Mouse (Mus musculus) T-helper 17 cell (primary cell): ENCODE results near the gene Adam6b.

Experiments
- in situ Hi-C, 2 experiments: fragments of 300-600 bp; cut with MboI, MseI; formaldehyde crosslinking; loops; 1 replicate in 1 of 2; 2 replicates in 1 of 2; pipeline ENCODE4 v1.15.1; 2025; ENCODE audit warnings: high pct_unique_total_duplicates in 2 of 2

Adam6b gene

DNA sequence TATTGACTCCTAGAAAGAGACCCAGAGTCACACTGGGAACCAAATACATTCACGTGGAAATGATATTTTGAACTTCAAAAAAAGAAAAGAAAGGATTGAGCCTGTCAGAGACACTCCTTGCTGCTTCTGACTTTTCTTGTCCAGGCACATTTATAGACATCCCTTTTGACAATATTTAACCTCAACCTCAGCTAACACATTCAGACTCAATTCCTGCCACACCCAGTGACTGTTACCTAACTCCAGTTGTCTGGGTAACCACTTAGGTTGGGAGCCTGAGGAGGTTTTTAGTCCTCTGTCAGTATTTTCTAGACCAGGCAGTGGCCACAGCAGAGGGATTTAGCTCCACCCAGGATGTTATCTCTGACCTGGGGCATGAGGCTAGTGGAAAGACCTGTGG, at the start of gene Adam6b:
TSS of gene Adam6b (plus strand) at position 301 of the 400 bp plus-strand sequence.
- in situ Hi-C loops = loop anchor here in 1 of 2 experiments (5.0 kb wide), 2 partner anchors 53 to 98 kb away; partner anchors contain the start of gene Adam6a

- in situ Hi-C loops = no loop called here
Measured at GRCm38 (mm10) chr12:113446061-113446460, 43.2 kb upstream of the Adam6b start.

DNA sequence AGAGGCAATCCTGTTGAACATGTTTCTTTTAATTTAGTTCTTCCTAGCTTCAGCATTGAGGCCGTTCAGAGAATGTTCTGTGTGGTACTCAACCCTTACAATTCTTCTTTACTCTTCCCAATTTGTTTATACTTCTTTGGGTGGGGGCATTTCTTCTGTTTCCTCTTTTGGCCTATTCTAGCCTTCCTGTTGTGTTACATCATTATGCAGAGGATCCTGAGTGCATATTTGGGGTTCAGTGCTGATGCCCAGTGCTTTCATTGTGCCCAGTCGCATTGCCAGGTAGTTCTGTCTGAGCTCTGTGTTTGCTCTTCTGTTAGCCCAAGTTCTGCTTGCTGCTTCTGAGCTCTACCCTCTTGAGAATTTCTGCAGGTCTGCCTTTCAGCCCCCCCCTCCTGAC, 13.1 kb upstream of the Adam6b start:
- in situ Hi-C loops = no loop called here

DNA sequence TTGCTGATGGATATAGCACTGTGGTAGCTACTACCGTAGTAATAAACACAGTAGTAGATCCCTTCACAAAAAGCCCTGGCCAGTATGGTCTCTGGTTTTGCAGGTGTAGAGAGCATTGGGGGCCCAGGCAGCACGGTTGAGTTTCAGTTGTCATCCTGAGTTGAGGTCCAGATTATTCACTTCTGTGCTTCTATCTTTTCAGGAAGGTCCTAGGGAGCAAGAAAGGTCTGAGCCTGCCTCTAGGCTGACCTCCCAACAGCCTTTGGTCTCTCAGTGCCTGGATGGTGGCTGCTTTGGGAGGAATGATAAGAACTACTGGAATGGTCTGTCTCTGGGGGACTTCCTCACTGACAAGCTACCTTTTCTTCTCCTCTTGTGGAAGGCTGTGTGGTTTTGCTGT, 7.2 kb upstream of the Adam6b start:
- in situ Hi-C loops = loop anchor here (5.0 kb wide), 2 partner anchors 60 to 260 kb away; no protein-coding TSS in a partner anchor

- in situ Hi-C loops = loop anchor here (5.0 kb wide), 2 partner anchors 61 to 261 kb away; no protein-coding TSS in a partner anchor
Measured at GRCm38 (mm10) chr12:113482661-113483389, 6.5 kb upstream of the Adam6b start.

DNA sequence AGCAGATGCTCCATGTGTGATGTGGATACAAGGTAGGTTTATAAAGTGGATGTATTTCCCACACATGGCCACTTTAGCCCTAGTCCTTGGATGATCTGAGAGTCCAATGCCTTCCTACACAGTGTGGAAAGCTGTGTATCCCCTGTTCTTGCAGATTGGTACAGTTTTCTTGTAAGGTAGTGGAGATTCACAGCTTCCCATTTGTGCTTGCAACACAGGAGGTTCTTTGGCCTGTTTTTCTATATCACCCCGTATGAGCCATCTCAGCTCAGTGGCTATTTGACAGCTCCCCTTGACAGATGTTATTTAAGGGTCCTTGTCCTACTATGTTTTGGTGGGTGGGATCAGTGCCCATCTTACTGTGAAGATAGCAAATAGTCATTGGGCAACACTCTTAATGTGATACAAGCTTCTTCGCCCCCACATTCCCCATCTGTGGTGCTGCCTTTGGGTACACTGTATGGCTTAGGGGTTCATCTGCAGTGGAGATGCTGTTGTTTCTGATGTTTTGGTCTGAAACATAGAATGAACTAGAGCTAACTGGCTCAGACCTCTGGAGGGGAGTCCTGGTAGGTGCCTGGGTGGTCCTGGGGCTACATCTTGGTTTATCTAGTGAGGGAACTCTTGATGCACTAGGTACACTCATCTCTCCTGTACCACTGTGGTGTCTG, 5.7 kb upstream of the Adam6b start:
- in situ Hi-C loops = loop anchor here (5.0 kb wide), 2 partner anchors 61 to 261 kb away; no protein-coding TSS in a partner anchor

GRCm38 (mm10) chr12:113484971-113485485, 4.3 kb upstream of the Adam6b start:
- in situ Hi-C loops = loop anchor here (5.0 kb wide), 4 partner anchors 57 to 263 kb away; partner anchors contain the start of gene Adam6a (in 1 of the 2)

DNA sequence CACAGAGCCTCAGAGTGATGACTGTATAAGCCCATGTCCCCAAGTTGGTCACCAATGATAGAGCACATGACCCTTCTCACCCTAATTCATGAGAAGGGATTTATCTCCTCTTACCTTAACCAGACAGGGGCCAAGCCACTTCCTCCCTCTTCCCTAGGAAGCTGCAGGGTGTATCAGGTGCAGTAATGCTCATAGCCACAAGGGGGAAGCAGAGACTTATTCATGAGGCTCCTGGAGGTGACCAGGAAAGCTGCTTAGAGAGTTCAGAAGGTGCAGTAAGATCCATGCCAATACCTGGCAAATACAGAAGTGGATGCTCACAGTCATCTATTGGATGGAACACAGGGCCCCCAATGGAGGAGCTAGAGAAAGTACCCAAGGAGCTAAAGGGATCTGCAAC, 1.6 kb upstream of the Adam6b start:
- in situ Hi-C loops = loop anchor here in 1 of 2 experiments (5.0 kb wide), 2 partner anchors 55 to 100 kb away; partner anchors contain the start of gene Adam6a

GRCm38 (mm10) chr12:113525901-113526300, 36.6 kb downstream of the Adam6b start:
- in situ Hi-C loops = no loop called here
